In the genomic region with DNA sequence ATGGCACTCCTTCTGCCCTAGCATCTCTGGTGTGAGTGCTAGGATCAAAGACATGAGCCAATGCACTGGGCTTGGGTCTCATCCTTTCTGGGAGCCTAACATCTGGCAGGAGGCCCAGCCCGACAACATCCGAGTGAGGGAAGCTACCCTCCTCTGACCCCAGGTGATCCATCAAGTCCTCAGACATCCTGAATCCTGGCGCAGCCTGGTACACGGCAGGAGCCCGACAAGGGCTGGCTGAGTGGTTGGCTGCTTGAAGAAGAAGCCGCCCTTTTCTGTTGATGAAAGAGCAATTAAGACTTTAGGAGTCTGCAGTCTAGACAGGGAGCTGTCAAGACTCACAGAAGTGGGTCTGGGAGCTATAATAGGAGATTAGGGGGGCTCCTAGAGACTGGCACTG, we compare ENCODE assay signal across 9 mouse cellular contexts.
DNase-seq lines count a peak whose midpoint lies in the region; ATAC-seq lines count a peak whose summit lies in the region.
"Had no signal": no experiment of that assay in that cellular context is flagged by ENCODE, and none has a peak within 500 bp of the region (broad histone marks: within the 10 kb centered on the region; RNA-seq: fewer than 3 reads in every experiment).

No protein-coding gene starts in this region.

- no peak overlapping the region for H3K4me2 ChIP-seq in kidney, embryonic 16.5 days (replicated peaks; ENCODE audit: low read depth, low read length)
- no peak overlapping the region for H3K4me2 ChIP-seq in forebrain, embryonic 12.5 days
- no peak overlapping the region for H3K4me2 ChIP-seq in hindbrain, embryonic 15.5 days

- peak; percentile 28; the same call in 1 of the 2 replicates for ATAC-seq in kidney, embryonic 16.5 days (ENCODE audit: low FRiP score, low TSS enrichment)
- no peak for ATAC-seq in forebrain, embryonic 12.5 days (ENCODE audit: low FRiP score)
- no peak for ATAC-seq in hindbrain, embryonic 15.5 days (ENCODE audit: low FRiP score, low read depth)

- H3K36me3 ChIP-seq in kidney, embryonic 16.5 days (ENCODE audit: insufficient read depth, low read length): no peaks in the 10 kb centered on the region
- H3K36me3 ChIP-seq in forebrain, embryonic 12.5 days (replicated peaks): no peaks in the 10 kb centered on the region
- H3K36me3 ChIP-seq in hindbrain, embryonic 15.5 days: no peaks in the 10 kb centered on the region

- DNase-seq in kidney, adult 11 months: no peak
- peak; percentile 66 for DNase-seq in neural tube, embryonic 10.5 days (ENCODE audit: extremely low spot score, low spot score)
- DNase-seq in right cerebral cortex, postnatal 25 days: no peak
- DNase-seq in right cerebral cortex, postnatal 36 days (ENCODE audit: low spot score in 2 of 2): no peak
- no peak for DNase-seq in urinary bladder, postnatal 25 days (ENCODE audit: low spot score)

- H3K27me3 ChIP-seq in kidney, embryonic 16.5 days (ENCODE audit: insufficient read depth, low read length): no peaks in the 10 kb centered on the region; the same call in 1 of the 2 replicates
- no peaks in the 10 kb centered on the region for H3K27me3 ChIP-seq in forebrain, embryonic 12.5 days
- no peaks in the 10 kb centered on the region for H3K27me3 ChIP-seq in hindbrain, embryonic 15.5 days

- no peak overlapping the region for H3K9ac ChIP-seq in kidney, embryonic 16.5 days (replicated peaks; ENCODE audit: low read length)
- no peak overlapping the region for H3K9ac ChIP-seq in forebrain, embryonic 12.5 days
- no peak overlapping the region for H3K9ac ChIP-seq in hindbrain, embryonic 15.5 days
- H3K9ac ChIP-seq: liver, embryonic 14.5 days had no signal

- no peak overlapping the region for H3K4me3 ChIP-seq in kidney, embryonic 16.5 days (ENCODE audit: low read length)
- no peak overlapping the region for H3K4me3 ChIP-seq in forebrain, embryonic 12.5 days (replicated peaks)
- no peak overlapping the region for H3K4me3 ChIP-seq in hindbrain, embryonic 15.5 days

- 11% methylated on average over 6 of the region's 6 CpGs for WGBS in kidney, embryonic 16.5 days
- 62% methylated on average over 6 of the region's 6 CpGs for WGBS in forebrain, embryonic 12.5 days
- 20% methylated on average over 6 of the region's 6 CpGs for WGBS in hindbrain, embryonic 15.5 days

- no peaks in the 10 kb centered on the region for H3K9me3 ChIP-seq in kidney, embryonic 16.5 days (ENCODE audit: low read length)
- H3K9me3 ChIP-seq in forebrain, embryonic 12.5 days: no peaks in the 10 kb centered on the region
- no peaks in the 10 kb centered on the region for H3K9me3 ChIP-seq in hindbrain, embryonic 15.5 days

- H3K27ac ChIP-seq in kidney, embryonic 16.5 days (ENCODE audit: low read length): no peak overlapping the region
- peak overlapping the region; percentile 95; the same call in 1 of the 2 replicates for H3K27ac ChIP-seq in forebrain, embryonic 12.5 days
- peak overlapping the region; percentile 86 for H3K27ac ChIP-seq in hindbrain, embryonic 15.5 days (replicated peaks)
- H3K27ac ChIP-seq: liver, embryonic 14.5 days had no signal

- H3K4me1 ChIP-seq in kidney, embryonic 16.5 days (ENCODE audit: insufficient read depth, low read length): peaks cover 29% of the 10 kb centered on the region
- peaks cover 68% of the 10 kb centered on the region for H3K4me1 ChIP-seq in forebrain, embryonic 12.5 days
- H3K4me1 ChIP-seq in hindbrain, embryonic 15.5 days (replicated peaks): peaks cover 58% of the 10 kb centered on the region
